Mouse (Mus musculus) gastrocnemius, postnatal 25 days (tissue): ENCODE data around the gene Pcyt2. TPM values are rescaled to one million over a fixed set of nuclear protein-coding genes. Genes with fewer than 3 reads are reported as not detected.

Experiments used
- DNase-seq: peaks from one replicate; pipeline ENCODE4 v3.0.0; 2022
- microRNA-seq, 2 experiments: library from miRNA; unstranded; fragments of <30 nt; microRNA quantifications; one replicate each; pipeline ENCODE4 v1.2.0; 2021; ENCODE audit warnings: borderline replicate concordance in 2 of 2
- total RNA-seq, 2 experiments: library from RNA; stranded (reverse); gene quantifications; 1 replicate in 1 of 2; 2 replicates in 1 of 2; pipeline ENCODE4 v1.2.3; 2021

Gene Pcyt2
- total RNA-seq, 2 experiments from 2014 or later, result 30.7 to 34.7 TPM

GRCm38 (mm10) chr11:120560952-120561728 lies 56.6 kb downstream of the Pcyt2 start:
- DNase-seq, result no peak

Small RNA genes within 50 kb of the gene (microRNA-seq; reads per million reads assigned to microRNA genes)
- 0 reads per million in 2 experiments for gene Mir6936

Other genes with a start within 250 kb of the Pcyt2 start
- 10 to 100 TPM; 14.0 to 16.5 TPM for gene Faap100, start 239.2 kb downstream of the Pcyt2 start, total RNA-seq
- gene Nploc4, start 180.2 kb downstream of the Pcyt2 start, total RNA-seq, result 10 to 100 TPM; 67.9 to 72.7 TPM
- 1 to 10 TPM in 1 of 2 experiments, under 1 TPM in 1; 0.54 to 1.1 TPM for gene Tspan10, start 175.3 kb downstream of the Pcyt2 start, total RNA-seq
- gene Pde6g, start 164.4 kb downstream of the Pcyt2 start, total RNA-seq, result under 1 TPM in 1 of 2 experiments, not detected in 1; 0.83 TPM
- 10 to 100 TPM; 23.3 to 25.0 TPM for gene Oxld1, start 159.9 kb downstream of the Pcyt2 start, total RNA-seq
- gene Ccdc137, start 159.8 kb downstream of the Pcyt2 start, total RNA-seq, result 1 to 10 TPM; 5.8 to 7.6 TPM
- 1 to 10 TPM; 5.2 to 9.1 TPM for gene Arl16, start 150.3 kb downstream of the Pcyt2 start, total RNA-seq
- gene Mrpl12, start 133.3 kb downstream of the Pcyt2 start, total RNA-seq, result 100 to 1,000 TPM; 156 to 166 TPM
- gene Slc25a10, start 126.1 kb downstream of the Pcyt2 start, total RNA-seq, result 1 to 10 TPM; 3.2 to 8.7 TPM
- under 1 TPM in 1 of 2 experiments, not detected in 1; 0.31 TPM for gene Gcgr, start 87.2 kb downstream of the Pcyt2 start, total RNA-seq
- 10 to 100 TPM; 21.4 to 23.7 TPM for gene Mcrip1, start 68.2 kb downstream of the Pcyt2 start, total RNA-seq
- gene Ppp1r27, start 66.8 kb downstream of the Pcyt2 start, total RNA-seq, result 100 to 1,000 TPM in 1 of 2 experiments, 10 to 100 TPM in 1; 92.3 to 377 TPM
- 100 to 1,000 TPM; 192 to 198 TPM for gene P4hb, start 44.7 kb downstream of the Pcyt2 start, total RNA-seq
- 10 to 100 TPM; 80.1 to 95.2 TPM for gene Arhgdia, start 36.3 kb downstream of the Pcyt2 start, total RNA-seq
- gene Alyref, start 19.6 kb downstream of the Pcyt2 start, total RNA-seq, result 10 to 100 TPM; 39.1 to 40.5 TPM
- gene Anapc11, start 19.5 kb downstream of the Pcyt2 start, total RNA-seq, result 10 to 100 TPM; 50.7 to 51.6 TPM
- gene Npb, start 9.5 kb downstream of the Pcyt2 start, total RNA-seq, result not detected
- 1 to 10 TPM; 4.3 to 7.2 TPM for gene Sirt7, start 7.3 kb upstream of the Pcyt2 start, total RNA-seq
- gene Mafg, start 15.7 kb upstream of the Pcyt2 start, total RNA-seq, result 10 to 100 TPM; 41.8 to 47.1 TPM
- gene Pycr1, start 25.8 kb upstream of the Pcyt2 start, total RNA-seq, result 1 to 10 TPM; 6.7 to 6.8 TPM
- gene Myadml2, start 30.2 kb upstream of the Pcyt2 start, total RNA-seq, result 100 to 1,000 TPM; 121 to 134 TPM
- gene Notum, start 43.2 kb upstream of the Pcyt2 start, total RNA-seq, result under 1 TPM in 1 of 2 experiments, not detected in 1; 0.18 TPM
- gene Aspscr1, start 55.0 kb upstream of the Pcyt2 start, total RNA-seq, result 10 to 100 TPM; 25.8 to 28.8 TPM
- 10 to 100 TPM; 25.4 to 32.7 TPM for gene Cenpx, start 95.8 kb upstream of the Pcyt2 start, total RNA-seq
- gene Lrrc45, start 96.0 kb upstream of the Pcyt2 start, total RNA-seq, result 1 to 10 TPM; 4.0 to 4.3 TPM
- gene Rac3, start 103.5 kb upstream of the Pcyt2 start, total RNA-seq, result 1 to 10 TPM; 1.2 TPM
- gene Dcxr, start 109.3 kb upstream of the Pcyt2 start, total RNA-seq, result 1 to 10 TPM; 5.8 to 6.0 TPM
- 10 to 100 TPM in 1 of 2 experiments, 1 to 10 TPM in 1; 9.6 to 16.9 TPM for gene Cbr2, start 114.2 kb upstream of the Pcyt2 start, total RNA-seq
- gene Hmga1b, start 144.9 kb upstream of the Pcyt2 start, total RNA-seq, result 10 to 100 TPM; 17.1 to 19.8 TPM
- 10 to 100 TPM in 1 of 2 experiments, 1 to 10 TPM in 1; 9.6 to 11.0 TPM for gene Rfng, start 166.3 kb upstream of the Pcyt2 start, total RNA-seq
- gene Gps1, start 166.3 kb upstream of the Pcyt2 start, total RNA-seq, result 10 to 100 TPM; 50.3 to 53.0 TPM
- 10 to 100 TPM; 32.6 to 36.2 TPM for gene Dus1l, start 178.5 kb upstream of the Pcyt2 start, total RNA-seq
- 10 to 100 TPM; 11.1 to 59.9 TPM for gene Fasn, start 206.6 kb upstream of the Pcyt2 start, total RNA-seq